ENCODE assay signal across 36 mouse cellular contexts in genomic region chr9:67725196-67725595, GRCm38 (mm10). TPM values are rescaled to one million over a fixed set of nuclear protein-coding genes. Genes with fewer than 3 reads are reported as not detected.
"Had no signal": no experiment of that assay in that cellular context is flagged by ENCODE, and none has a peak within 500 bp of the region (broad histone marks: within the 10 kb centered on the region; RNA-seq: fewer than 3 reads in every experiment).

No protein-coding gene starts in this region.

- DNase-seq: heart, postnatal 10 days; heart, postnatal 14 days; heart, postnatal 4 days; kidney, adult 11 months; kidney, adult 18-20 months; kidney, adult 2 months; kidney, adult 8-10 months; kidney, adult 9 months; kidney, postnatal 10 days; kidney, postnatal 14 days; kidney, postnatal 25 days; kidney, postnatal 36 days; kidney, postnatal 4 days; layer of hippocampus, adult 9-11 months; layer of hippocampus, postnatal 36 days had no signal

- H3K4me1 ChIP-seq: heart, embryonic 12.5 days; heart, embryonic 13.5 days; heart, embryonic 15.5 days; hindbrain, embryonic 12.5 days; hindbrain, embryonic 13.5 days; hindbrain, embryonic 15.5 days; intestine, embryonic 15.5 days; kidney, embryonic 15.5 days had no signal

- H3K9ac ChIP-seq: heart, embryonic 12.5 days; heart, embryonic 13.5 days; heart, embryonic 15.5 days; hindbrain, embryonic 12.5 days; hindbrain, embryonic 13.5 days; hindbrain, embryonic 14.5 days; hindbrain, embryonic 15.5 days; intestine, embryonic 15.5 days; kidney, embryonic 15.5 days had no signal

- H3K9me3 ChIP-seq: heart, embryonic 12.5 days; heart, embryonic 13.5 days; heart, embryonic 15.5 days; hindbrain, embryonic 10.5 days; hindbrain, embryonic 12.5 days; hindbrain, embryonic 13.5 days; hindbrain, embryonic 15.5 days; intestine, embryonic 15.5 days; kidney, embryonic 15.5 days had no signal

- H3K27ac ChIP-seq: heart, embryonic 13.5 days; heart, embryonic 15.5 days; hindbrain, embryonic 10.5 days; hindbrain, embryonic 12.5 days; hindbrain, embryonic 13.5 days; hindbrain, embryonic 14.5 days; hindbrain, embryonic 15.5 days; hindbrain, postnatal 0 days; intestine, embryonic 15.5 days; kidney, embryonic 15.5 days; kidney, postnatal 0 days; layer of hippocampus, adult 2 months; left cerebral cortex, adult 2 months had no signal

- H3K4me3 ChIP-seq: heart, embryonic 12.5 days; heart, embryonic 13.5 days; heart, embryonic 15.5 days; hindbrain, embryonic 10.5 days; hindbrain, embryonic 12.5 days; hindbrain, embryonic 13.5 days; hindbrain, embryonic 15.5 days; intestine, embryonic 15.5 days; kidney, embryonic 15.5 days; layer of hippocampus, adult 2 months; left cerebral cortex, adult 2 months had no signal

- H3K4me2 ChIP-seq: heart, embryonic 11.5 days; heart, embryonic 12.5 days; heart, embryonic 13.5 days; heart, embryonic 15.5 days; hindbrain, embryonic 12.5 days; hindbrain, embryonic 13.5 days; hindbrain, embryonic 14.5 days; hindbrain, embryonic 15.5 days; intestine, embryonic 15.5 days; kidney, embryonic 15.5 days had no signal

- H3K27me3 ChIP-seq: heart, embryonic 12.5 days; heart, embryonic 13.5 days; heart, embryonic 15.5 days; hindbrain, embryonic 12.5 days; hindbrain, embryonic 13.5 days; hindbrain, embryonic 15.5 days; intestine, embryonic 15.5 days; kidney, embryonic 15.5 days had no signal

- H3K36me3 ChIP-seq: heart, embryonic 12.5 days; heart, embryonic 13.5 days; heart, embryonic 15.5 days; hindbrain, embryonic 10.5 days; hindbrain, embryonic 12.5 days; hindbrain, embryonic 13.5 days; hindbrain, embryonic 15.5 days; intestine, embryonic 15.5 days; kidney, embryonic 15.5 days had no signal

- ATAC-seq: hindbrain, embryonic 16.5 days; hindbrain, postnatal 0 days; inflammation-experienced regulatory T-cells, adult 6 months; intestine, embryonic 15.5 days; intestine, embryonic 16.5 days; intestine, postnatal 0 days had no signal

RNA-seq across cellular contexts. Expression of gene C2cd4b, which starts 34.0 kb away (rescaled TPM):
- total RNA-seq: hematopoietic stem cell, adult 5-6 weeks had no signal
- polyA plus RNA-seq: hindbrain, embryonic 11.5 days; inflammation-experienced regulatory T-cells, adult 6 months; intestine, embryonic 16.5 days; kidney, adult 2 months had no signal
